Mouse (Mus musculus) liver, embryonic 14.5 days (tissue): Measurements from ENCODE around the gene Rcor3. TPM values are rescaled to one million over a fixed set of nuclear protein-coding genes. Genes with fewer than 3 reads are reported as not detected.

ENCODE experiments used
- ATAC-seq: fragments of 200-750 bp; cut with Nextera tagmentation; 2 replicates; pipeline ENCODE4 v1.8.0; 2017; ENCODE audit warnings: moderate number of reproducible peaks, mild to moderate bottlenecking, moderate library complexity; ENCODE audit not compliant: insufficient read depth
- DNase-seq, 3 experiments: peaks; one replicate each; pipeline ENCODE4 v3.0.0-alpha.2; 2012 to 2013; ENCODE audit warnings: low read depth in 3 of 3, low spot score in 3 of 3
- H3K27ac ChIP-seq: fragments of 300-500 bp; sonication (generic); 2 replicates; pipeline ENCODE4 v1.5.1; 2014; ENCODE audit warnings: moderate library complexity, mild to moderate bottlenecking, control low read depth, inconsistent platforms
- H3K27me3 ChIP-seq: fragments of 300-500 bp; sonication (generic); 2 replicates; pipeline ENCODE4 v1.6.1; 2014; ENCODE audit warnings: mild to moderate bottlenecking, low read length, moderate library complexity; ENCODE audit not compliant: control insufficient read depth, insufficient read depth
- H3K36me3 ChIP-seq: fragments of 300-500 bp; sonication (generic); replicated peaks from 2 replicates; pipeline ENCODE4 v1.6.1; 2014; ENCODE audit warnings: low read depth; ENCODE audit not compliant: control insufficient read depth, insufficient read depth
- H3K4me1 ChIP-seq, 2 experiments: fragments of 200-500 bp in 1 of 2; fragments of 300-500 bp in 1 of 2; sonication (generic) in 1 of 2; replicated peaks; 2 replicates each; pipeline ENCODE4 v1.6.1; 2012 to 2014; ENCODE audit warnings: antibody characterized with exemption in 1 of 2, inconsistent platforms in 1 of 2, low read length in 1 of 2; ENCODE audit not compliant: control insufficient read depth in 2 of 2, insufficient read depth in 2 of 2
- H3K4me2 ChIP-seq: fragments of 300-500 bp; sonication (generic); 2 replicates; pipeline ENCODE4 v1.6.1; 2014; ENCODE audit warnings: low read depth, mild to moderate bottlenecking, control low read depth, moderate library complexity
- H3K4me3 ChIP-seq, 2 experiments: fragments of 200-500 bp in 1 of 2; fragments of 300-500 bp in 1 of 2; sonication (generic) in 1 of 2; 2 replicates each; pipeline ENCODE4 v1.5.1; 2012 to 2014; ENCODE audit warnings: low read depth in 2 of 2, low read length in 2 of 2, mild to moderate bottlenecking in 2 of 2, control low read depth in 1 of 2, inconsistent platforms in 1 of 2, moderate library complexity in 1 of 2; ENCODE audit not compliant: insufficient read depth in 1 of 2
- H3K9ac ChIP-seq: fragments of 300-500 bp; sonication (generic); replicated peaks from 2 replicates; pipeline ENCODE4 v1.6.1; 2014; ENCODE audit warnings: mild to moderate bottlenecking, control low read depth, moderate library complexity
- H3K9me3 ChIP-seq: fragments of 300-500 bp; sonication (generic); 2 replicates; pipeline ENCODE4 v1.6.1; 2016; ENCODE audit warnings: low read length, mixed read lengths; ENCODE audit not compliant: control insufficient read depth
- CTCF ChIP-seq: IDR thresholded peaks from 2 replicates; pipeline ENCODE4 v1.5.1; 2016; ENCODE audit warnings: antibody characterized with exemption, low read depth, control low read depth
- EP300 ChIP-seq: IDR thresholded peaks from 2 replicates; pipeline ENCODE4 v1.6.1; 2016; ENCODE audit warnings: antibody characterized with exemption, low read depth
- WGBS: fragments of 180-500 bp; shearing (Covaris S2); extraction: QIAGEN DNeasy Blood & Tissue Kit; methylation state at CpG from one replicate; pipeline ENCODE4 v1.1.7; 2014; ENCODE audit not compliant: insufficient replicate concordance; 5-methylcytosine and 5-hydroxymethylcytosine counted together
- polyA plus RNA-seq, 2 experiments: library from polyadenylated mRNA; depleted of rRNA in 1 of 2; stranded (reverse) in 1 of 2; unstranded in 1 of 2; fragments of >200 nt; fragmentation: Nextera tagmentation in 1 of 2; extraction: Ambion mirVana in 1 of 2; gene quantifications; 2 replicates each; pipeline versions ENCODE4 v1.2.1 to v1.2.3; 2012 to 2014

Rcor3 gene
- polyA plus RNA-seq, 2 experiments = 6.9 to 9.1 TPM

- 70% methylated on average over 4 of the region's 4 CpGs for WGBS
- H3K4me3 ChIP-seq = no peak overlapping the region
- H3K27me3 ChIP-seq = no peaks in the 10 kb centered on the region
- no peak for ATAC-seq
- H3K9ac ChIP-seq = no peak overlapping the region
- peaks cover 15 to 16% of the 10 kb centered on the region in 2 experiments for H3K4me1 ChIP-seq
- no peaks in the 10 kb centered on the region for H3K36me3 ChIP-seq
- no peaks in the 10 kb centered on the region; the same call in 1 of the 2 replicates for H3K9me3 ChIP-seq
- no peak overlapping the region for H3K27ac ChIP-seq
- DNase-seq = no peak
- no peak for TF ChIP-seq CTCF
- TF ChIP-seq EP300 = no peak
- no peak overlapping the region for H3K4me2 ChIP-seq
Observed at GRCm38 (mm10) chr1:192087098-192087497, 50.8 kb downstream of the Rcor3 start.

GRCm38 (mm10) chr1:192086279-192087037 lies 51.4 kb downstream of the Rcor3 start:
- Histone ChIP-seq H3K9me3 (peaks cover 3% of the 10 kb centered on the region), H3K4me3 (no peak overlapping the region), H3K27me3 (no peaks in the 10 kb centered on the region), H3K27ac (no peak overlapping the region), H3K36me3 (no peaks in the 10 kb centered on the region), H3K9ac (no peak overlapping the region), H3K4me1 (peaks cover 14 to 15% of the 10 kb centered on the region in 2 experiments), H3K4me2 (no peak overlapping the region)
- TF ChIP-seq CTCF (no peak), EP300 (no peak)
- DNase-seq = no peak
- WGBS = 75% methylated on average over 12 of the region's 12 CpGs
- no peak for ATAC-seq

- TF ChIP-seq CTCF = no peak
- no peak for TF ChIP-seq EP300
Observed at GRCm38 (mm10) chr1:192085218-192085617, 52.6 kb downstream of the Rcor3 start.

GRCm38 (mm10) chr1:192082646-192083045 lies 55.2 kb downstream of the Rcor3 start:
- 88% methylated on average over 1 of the region's 1 CpGs for WGBS
- no peak for DNase-seq
- H3K36me3 ChIP-seq = no peaks in the 10 kb centered on the region
- peaks cover 0 to 5% of the 10 kb centered on the region in 2 experiments; a peak in 1 of 4 replicates for H3K4me1 ChIP-seq
- H3K4me3 ChIP-seq = no peak overlapping the region
- no peak overlapping the region for H3K27ac ChIP-seq
- peaks cover 6% of the 10 kb centered on the region for H3K9me3 ChIP-seq
- H3K9ac ChIP-seq = no peak overlapping the region
- H3K4me2 ChIP-seq = no peak overlapping the region
- H3K27me3 ChIP-seq = no peaks in the 10 kb centered on the region
- ATAC-seq = no peak
- TF ChIP-seq EP300 (no peak), CTCF (no peak)

More at GRCm38 (mm10) chr1:192085218-192085617, 52.6 kb downstream of the Rcor3 start:
- Histone ChIP-seq H3K27me3 (no peaks in the 10 kb centered on the region), H3K36me3 (no peaks in the 10 kb centered on the region), H3K4me3 (no peak overlapping the region), H3K27ac (no peak overlapping the region), H3K9me3 (peaks cover 6% of the 10 kb centered on the region), H3K9ac (no peak overlapping the region), H3K4me1 (peaks cover 1 to 2% of the 10 kb centered on the region in 2 experiments; a peak in 3 of 4 replicates), H3K4me2 (no peak overlapping the region)
- WGBS = 87% methylated on average over 10 of the region's 10 CpGs
- DNase-seq = no peak
- ATAC-seq = no peak

- Histone ChIP-seq H3K4me3 (no peak overlapping the region), H3K4me2 (no peak overlapping the region), H3K27ac (no peak overlapping the region), H3K36me3 (no peaks in the 10 kb centered on the region), H3K9me3 (peaks cover 6% of the 10 kb centered on the region), H3K27me3 (no peaks in the 10 kb centered on the region), H3K4me1 (peaks cover 0 to 11% of the 10 kb centered on the region in 2 experiments; a peak in 2 of 4 replicates), H3K9ac (no peak overlapping the region)
- ATAC-seq = no peak
- TF ChIP-seq EP300 (no peak), CTCF (no peak)
- WGBS = 77% methylated on average over 2 of the region's 2 CpGs
- no peak for DNase-seq
Observed at GRCm38 (mm10) chr1:192081129-192081528, 56.7 kb downstream of the Rcor3 start.
